Mouse (Mus musculus) hematopoietic stem cell, adult 5-6 weeks (primary cell): Measurements from ENCODE around the gene Slc7a6. TPM values are rescaled to one million over a fixed set of nuclear protein-coding genes. Genes with fewer than 3 reads are reported as not detected.

Source experiments
- ATAC-seq, 2 experiments: fragments of 125-278 bp in 1 of 2; replicated peaks in 1 of 2; 2 replicates each; pipeline ENCODE4 v1.8.0; 2016 to 2017; ENCODE audit warnings: inconsistent platforms in 2 of 2, mild to moderate bottlenecking in 2 of 2, moderate number of reproducible peaks in 2 of 2, low read depth in 1 of 2, moderate TSS enrichment in 1 of 2; ENCODE audit not compliant: low FRiP score in 2 of 2, poor library complexity in 2 of 2, severe bottlenecking in 2 of 2, insufficient read depth in 1 of 2, low TSS enrichment in 1 of 2
- total RNA-seq: library from RNA; stranded (forward); fragments of 172-1452, 232-1000 nt; gene quantifications from 2 replicates; pipeline ENCODE4 v1.2.3, GENCODE M21; 2017

Slc7a6 gene
- total RNA-seq, 1 experiment from 2014 or later = 23.8 TPM

DNA sequence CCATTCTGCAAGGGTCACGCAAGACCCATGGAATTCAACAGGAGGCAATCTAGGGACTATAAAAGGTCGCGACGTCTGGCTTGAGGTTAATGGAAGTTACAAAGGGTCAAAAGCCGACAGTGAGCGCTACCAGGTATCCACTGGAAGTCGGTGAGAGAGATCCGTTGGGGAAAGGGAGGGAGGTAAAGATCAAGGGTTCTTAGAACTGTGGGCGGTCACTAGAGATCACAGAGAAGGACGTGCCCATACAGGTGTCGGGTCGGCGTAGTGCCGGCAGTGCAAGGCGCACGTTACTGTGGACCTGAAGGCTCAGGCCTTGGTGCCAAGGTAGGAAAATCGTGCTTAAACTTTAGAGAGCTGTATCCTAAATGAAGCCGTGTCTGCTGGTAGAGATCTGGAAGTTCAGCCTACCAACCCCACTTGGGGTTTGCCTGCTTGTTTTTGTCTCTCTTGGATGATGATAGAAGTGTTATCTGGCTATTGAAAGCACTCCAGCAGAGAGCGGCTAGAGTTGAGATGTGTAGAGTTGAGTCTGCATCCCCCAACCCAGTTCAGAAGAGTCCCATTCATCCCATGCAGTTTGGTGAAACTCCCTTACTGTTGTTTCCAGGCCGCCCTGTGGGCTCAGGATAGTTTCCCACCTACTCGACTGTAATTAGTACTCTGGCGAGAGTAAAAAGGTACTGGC, 31.3 kb upstream of the Slc7a6 start:
- ATAC-seq = no peak

DNA sequence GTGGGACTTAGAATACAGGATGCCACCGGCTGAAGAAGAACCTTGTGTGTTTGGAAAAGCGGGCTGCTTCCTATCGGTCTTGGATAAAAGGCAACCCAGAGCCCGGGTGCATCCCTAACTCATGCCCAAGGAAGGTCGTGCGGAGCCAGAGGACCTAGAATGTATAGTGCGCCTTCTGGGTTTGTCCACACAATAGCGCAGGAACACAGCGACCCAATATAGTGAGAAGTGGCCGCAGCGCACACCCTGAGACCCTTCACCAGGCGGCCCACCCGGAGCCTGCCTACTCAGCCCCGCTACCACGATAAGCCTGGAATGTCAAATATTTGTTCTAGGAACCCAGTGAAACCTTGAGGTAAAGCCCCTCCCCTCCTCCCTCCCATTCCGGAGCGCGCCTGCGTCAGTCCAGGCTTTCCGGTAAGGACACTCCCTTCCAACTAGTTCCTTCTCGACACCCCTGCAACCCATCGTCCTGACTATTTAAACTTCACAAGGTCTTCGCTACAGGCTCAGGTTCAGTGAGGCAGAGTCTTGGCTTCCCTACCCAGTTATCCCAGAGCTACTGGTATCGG, 30.7 kb upstream of the Slc7a6 start:
- ATAC-seq = peak; percentile 14 to 41; a peak in 2 of 4 replicates

DNA sequence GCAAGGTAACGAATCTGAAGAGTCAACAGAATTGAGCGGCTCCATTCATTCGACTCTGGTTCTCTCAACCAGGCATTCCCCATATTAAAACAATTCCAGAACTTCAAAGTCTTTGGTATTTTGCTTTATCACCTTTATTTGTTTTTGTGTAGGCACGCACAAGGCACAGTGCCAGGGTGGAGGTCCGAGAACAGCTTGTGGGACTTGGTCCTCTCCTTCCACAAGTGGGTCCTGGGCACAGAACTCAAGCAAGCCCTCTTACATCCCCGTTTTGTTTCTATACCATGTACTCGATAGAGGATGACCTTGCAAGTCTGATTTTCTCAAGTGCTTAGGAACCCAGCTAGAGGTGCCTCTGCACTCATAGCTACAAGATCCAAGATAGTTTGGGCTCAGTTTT, 30.0 kb upstream of the Slc7a6 start:
- ATAC-seq = no peak

DNA sequence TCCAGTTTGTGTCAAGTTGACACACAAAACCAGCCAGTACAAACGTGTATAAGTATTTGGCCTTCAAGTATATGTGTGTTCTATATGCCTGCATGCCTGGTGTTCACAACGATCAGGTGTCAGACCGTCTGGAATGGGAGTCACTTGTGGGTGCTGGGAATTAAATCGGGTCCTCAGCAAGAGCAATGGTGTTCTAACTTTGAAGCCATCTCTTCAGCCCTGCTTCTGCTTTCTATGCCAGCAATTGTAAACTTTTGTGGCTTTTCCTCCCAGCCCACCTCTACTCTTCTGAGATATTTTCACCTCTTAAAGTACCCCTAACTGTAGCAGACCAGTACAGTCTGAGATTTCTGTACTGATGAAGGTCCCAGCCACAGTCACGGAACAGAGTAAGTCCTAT, 28.5 kb upstream of the Slc7a6 start:
- ATAC-seq = no peak

DNA sequence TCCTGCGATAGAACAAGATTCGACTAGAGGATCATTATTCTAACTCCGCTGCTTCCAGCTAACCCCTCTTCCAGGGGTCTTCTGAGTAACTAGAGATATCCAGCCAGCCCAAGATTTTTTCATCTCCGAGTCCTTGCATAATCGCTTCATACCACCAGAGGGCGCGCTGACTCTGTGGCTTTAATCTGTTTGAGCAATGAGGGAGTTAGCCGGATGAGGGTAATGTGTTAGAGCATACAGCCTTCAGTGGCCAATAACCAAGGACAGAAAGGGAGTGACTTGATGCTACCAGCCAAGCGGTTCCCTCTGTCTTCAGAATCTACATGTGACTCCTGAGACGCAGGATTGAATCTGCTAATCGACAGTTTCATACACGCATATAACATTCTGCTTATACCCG, 27.9 kb upstream of the Slc7a6 start:
- peak; percentile 67 to 81 for ATAC-seq

DNA sequence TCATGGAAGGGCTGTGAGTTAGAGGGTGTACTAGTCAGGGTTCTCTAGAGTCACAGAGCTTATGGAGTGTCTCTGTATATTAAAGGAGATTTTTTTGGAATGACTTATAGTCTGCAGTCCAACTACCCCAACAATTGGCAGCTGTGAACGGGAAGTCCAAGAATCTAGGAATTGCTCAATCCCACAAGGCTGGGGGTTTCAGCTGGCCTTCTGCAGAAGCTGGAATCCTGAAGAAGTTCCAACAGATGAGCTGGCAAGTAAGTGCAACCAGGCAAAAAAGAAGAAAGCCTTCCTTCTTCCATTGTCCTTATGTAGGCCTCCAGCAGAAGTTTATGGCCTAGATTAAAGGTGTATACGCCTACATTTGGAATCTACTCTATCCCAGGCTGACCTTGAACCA, 23.3 kb upstream of the Slc7a6 start:
- no peak for ATAC-seq

DNA sequence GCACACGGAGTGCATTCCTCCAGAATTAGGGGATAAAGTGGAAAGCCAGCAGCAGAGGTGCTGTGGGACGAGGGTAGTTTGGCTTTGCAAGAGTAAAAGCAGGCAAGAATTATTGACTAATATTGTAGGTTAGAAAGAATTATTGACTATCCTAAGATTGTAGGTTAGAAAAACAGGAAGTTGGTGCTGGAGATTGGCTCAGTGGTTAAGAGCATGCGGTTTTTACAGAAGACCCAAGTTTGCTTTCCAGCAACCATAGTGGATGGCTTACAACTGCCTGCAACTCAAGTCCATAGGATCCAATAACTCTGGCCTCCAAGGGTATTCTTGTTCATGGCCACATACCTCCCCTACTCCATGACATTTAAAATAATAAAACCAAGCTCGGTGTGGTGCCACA, 22.6 kb upstream of the Slc7a6 start:
- ATAC-seq = peak in 1 of 2 experiments; percentile 31; a peak in 1 of 4 replicates

DNA sequence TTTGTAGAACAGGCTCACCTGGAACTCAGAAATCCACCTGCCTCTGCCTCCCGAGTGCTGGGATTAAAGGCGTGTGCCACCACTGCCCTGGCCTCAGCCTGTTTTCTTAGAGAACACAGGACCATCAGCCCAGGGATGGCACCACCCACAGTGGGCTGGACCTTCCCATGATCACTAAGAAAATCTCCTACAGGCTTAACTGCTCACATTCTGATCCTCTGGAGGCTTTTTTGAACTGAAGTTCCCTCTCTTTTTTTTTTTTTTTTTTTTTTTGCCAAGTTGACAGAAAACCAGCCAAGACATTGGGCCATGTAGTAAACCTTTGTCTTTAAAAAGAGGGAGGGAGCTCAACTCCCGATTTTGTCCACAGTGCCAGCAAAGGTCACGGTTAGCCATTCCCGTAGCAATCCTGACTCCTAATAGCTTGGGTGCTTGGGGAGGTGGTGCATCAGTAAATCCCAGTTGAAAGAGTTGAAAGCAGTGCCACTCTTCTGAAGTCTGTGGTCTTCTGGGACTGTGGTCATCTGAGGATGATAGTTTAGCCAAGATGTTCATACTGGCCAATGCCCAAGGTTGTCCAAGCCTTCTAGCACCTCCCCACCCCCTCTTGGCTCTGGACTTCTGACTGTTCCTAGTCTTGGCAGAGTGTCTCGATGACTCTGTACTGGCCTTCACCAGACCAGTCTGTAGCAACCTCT, 20.6 kb upstream of the Slc7a6 start:
- no peak for ATAC-seq

DNA sequence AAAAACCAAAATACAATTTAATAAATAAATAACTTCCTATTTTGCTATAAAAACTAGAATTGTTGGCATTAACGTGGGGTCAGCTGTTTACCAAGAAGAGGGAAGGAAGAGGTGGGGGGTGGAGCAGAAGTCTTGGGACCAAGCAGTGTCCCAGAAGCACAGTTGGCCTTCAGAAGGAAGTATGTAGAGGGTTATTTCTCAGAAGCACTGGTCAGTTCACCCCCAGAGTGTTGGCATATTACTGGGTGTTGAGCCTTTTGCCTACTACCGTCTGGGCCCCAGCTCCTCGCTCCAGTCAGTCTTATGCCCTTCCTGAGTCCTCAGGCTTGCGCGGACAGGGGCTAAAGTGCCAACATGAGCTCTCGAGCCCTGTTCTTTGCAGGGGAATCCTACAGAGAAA, 19.6 kb upstream of the Slc7a6 start:
- no peak for ATAC-seq

DNA sequence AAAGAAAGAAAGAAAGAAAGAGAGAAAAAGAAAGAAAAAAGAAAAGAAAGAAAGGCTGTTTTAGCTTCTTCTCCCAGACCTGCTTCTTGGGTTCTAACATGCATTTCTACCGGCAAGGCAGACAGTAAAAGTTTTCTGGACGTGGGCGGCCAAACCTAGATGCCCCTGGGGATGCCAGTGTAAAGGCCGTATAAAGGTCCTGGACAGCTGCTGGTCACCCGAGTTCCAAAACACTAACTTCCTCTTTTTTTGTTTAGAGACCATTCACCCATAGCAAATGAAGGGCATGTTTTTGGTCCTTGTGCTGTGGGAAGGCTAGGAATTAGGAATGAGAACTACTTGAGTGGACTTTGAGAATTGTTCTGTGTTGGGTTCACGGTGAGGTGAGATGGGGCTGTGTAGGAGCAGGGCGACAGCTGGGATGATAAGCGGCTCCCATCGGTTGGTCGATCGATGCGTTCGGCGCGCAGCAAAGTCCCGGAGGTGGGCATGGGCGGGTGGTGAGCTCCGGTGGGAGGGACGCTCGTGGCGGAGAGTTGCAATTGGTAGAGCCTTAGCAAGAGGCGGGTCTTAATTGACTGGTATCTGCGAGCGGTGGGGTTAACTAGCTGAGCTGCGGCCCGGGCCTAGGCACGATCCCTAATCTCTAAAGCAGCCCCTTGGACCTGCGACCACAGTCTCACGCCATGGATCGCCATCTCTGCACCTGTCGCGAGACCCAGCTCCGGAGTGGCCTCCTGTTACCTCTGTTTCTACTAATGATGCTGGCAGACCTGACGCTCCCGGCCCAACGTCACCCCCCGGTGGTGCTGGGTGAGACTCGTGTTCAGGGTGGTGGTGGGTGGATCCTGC, 18.6 kb upstream of the Slc7a6 start, which contains the start of gene Pla2g15:
Gene Pla2g15, plus strand, starts transcription at position 599 of the 852 bp plus-strand sequence.
- peak; percentile 93 to 96 for ATAC-seq

DNA sequence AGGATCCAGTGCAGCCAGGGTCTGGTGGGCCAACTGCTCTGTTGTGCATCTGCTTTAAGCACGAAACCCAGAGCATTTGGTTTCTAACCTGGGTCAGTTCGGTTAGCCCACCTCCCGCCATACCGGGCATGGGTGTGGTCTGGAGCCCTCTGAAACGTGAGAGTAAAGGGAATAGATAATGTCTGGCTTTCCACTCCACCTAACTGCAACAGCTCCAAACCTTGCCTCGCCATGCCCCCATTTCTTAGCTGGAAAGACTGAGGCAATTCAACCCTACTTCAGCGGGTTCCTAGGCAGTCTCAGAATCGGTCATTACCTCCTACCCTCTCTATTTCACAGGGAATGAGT, 18.0 kb upstream of the Slc7a6 start:
- ATAC-seq = no peak

DNA sequence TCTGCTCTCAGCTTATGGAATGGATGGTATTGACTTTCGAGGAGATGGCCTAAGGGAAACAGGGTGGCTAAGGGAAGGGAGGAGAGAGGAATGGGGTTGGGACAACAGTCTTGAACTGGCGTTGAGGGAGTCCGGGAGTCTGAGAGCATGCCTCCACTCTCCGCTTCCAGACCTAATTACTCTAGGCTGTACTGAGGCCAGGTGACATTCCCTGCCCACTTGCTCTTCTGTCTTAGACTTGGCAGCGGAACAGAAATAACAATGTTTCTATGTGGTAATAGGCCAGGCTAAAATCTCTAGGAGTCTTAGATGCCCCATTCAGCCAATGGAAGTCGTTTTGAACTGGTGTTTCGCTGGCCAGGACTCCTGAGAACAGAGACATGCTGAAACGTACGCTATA, 17.6 kb upstream of the Slc7a6 start:
- no peak for ATAC-seq

DNA sequence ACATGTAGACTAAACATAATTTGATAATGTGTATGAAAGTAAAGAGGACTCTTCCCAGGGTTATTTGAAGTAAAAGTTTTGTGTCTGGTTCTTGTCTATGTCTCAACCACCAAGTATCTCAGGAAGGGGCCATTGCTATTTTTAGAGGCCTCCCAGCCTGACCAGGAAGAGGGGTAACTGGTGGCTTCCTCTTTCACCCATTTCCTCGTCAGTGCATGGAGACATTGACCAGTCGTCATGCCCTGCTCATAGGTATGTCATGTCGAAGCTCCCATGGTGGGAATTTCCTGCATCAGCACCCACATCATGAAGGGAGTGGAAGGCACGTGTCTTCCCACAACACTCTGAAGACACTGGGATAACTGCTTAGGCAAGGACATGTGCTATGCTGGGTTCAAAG, 15.8 kb upstream of the Slc7a6 start:
- no peak; a peak in 1 of 4 replicates for ATAC-seq

DNA sequence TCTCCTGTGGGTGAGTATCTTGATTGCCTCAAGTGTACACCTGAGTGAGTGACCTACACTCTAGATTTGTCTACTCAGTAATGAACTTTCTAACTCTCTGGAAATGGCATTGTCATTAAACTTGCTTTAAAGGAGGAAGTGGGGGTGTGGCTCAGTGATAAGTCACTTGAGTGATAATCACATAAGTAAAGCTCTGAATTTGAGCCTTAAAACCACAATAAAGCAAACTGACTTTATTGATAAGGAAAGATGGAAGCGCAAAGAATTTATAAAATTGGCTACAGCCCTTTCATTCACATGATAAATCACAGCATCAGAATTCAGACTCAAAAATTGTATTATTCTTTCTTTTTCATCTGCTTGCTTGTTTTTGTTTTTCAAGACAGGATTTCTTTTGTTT, 11.2 kb upstream of the Slc7a6 start:
- ATAC-seq = no peak

DNA sequence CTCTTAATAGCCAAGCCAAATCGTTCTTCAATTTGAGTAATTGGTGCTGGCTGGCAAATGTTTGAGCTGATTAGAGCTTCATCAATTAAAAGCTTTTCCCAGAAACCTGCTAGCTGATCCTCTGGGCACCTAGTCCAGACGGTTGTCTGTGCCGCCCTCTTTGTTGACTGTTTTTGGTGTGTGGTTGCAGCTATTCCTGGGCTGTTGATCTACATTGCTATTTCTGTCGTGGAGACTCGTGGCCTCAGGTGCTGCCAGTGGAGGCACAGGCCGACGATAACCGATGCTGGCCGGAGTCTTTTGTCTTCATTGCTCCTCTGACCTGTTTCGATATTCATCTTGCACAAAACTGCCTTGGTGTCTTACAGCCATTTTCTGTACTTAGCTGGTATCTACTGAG, 10.3 kb upstream of the Slc7a6 start:
- no peak for ATAC-seq

DNA sequence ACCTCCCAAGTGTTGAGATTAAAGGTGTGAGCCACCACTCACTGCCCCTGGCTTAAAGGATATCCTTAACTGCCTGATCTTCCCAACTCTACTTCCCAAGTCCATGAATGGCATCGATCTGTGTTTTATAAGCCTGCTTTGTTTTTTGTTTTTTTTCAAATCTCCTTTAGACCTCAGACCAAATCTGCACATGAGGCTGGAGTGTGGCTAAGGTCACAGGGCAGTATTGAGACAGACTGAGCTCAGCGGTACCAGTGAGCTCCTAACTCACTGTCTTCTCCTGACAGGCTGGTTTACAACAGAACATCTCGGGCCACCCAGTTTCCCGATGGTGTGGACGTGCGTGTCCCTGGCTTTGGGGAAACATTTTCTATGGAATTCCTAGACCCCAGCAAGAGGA, 8.8 kb upstream of the Slc7a6 start:
- ATAC-seq = no peak

DNA sequence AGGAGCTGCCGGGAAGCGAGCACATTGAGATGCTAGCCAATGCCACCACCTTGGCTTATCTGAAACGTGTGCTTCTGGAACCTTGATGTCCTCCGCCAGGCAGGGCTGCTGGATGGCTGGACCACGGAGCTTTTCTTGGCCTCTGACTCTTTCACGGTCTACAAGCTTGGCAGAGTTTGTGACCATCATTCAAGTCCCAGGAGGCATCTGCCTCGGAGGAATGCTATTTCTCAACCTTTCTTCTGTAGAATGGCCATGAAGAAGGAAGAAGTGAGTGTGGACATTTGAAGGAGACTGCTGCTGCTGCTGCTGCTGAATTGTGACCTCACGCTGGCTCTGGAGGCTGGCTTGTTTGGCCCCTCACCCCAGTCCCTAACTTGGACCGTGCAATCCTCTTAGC, 5.4 kb upstream of the Slc7a6 start:
- no peak for ATAC-seq

DNA sequence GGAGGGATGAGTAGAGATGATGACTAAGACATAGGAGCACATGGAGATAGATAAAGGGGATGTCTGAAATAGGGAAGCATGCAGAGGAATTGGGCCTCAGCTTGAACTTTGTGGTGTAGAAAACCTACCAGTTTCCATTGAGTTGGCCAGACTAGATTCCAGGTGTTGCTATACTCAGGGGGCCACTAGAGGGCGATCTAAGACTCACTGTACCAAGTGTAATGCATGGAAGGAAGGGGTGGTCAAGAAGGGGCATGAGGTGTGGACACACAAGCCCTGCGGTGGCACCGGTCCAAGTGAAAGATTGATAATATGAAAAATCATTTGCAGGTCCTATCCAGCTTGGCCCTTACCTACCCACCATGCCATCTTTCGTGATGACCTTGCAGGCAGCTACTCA, 3.2 kb upstream of the Slc7a6 start:
- peak; percentile 25 to 49; a peak in 1 of 4 replicates for ATAC-seq
